Mouse (Mus musculus) myocyte (in vitro differentiated cells): Measurements from ENCODE around the gene Gm9821. TPM values are rescaled to one million over a fixed set of nuclear protein-coding genes. Genes with fewer than 3 reads are reported as not detected.

ENCODE experiments used
- H3K27me3 ChIP-seq: one replicate; pipeline ENCODE4 v1.6.1; 2011; ENCODE audit not compliant: control insufficient read depth, insufficient read depth, insufficient read length
- H3K36me3 ChIP-seq: one replicate; pipeline ENCODE4 v1.6.1; 2011; ENCODE audit not compliant: control insufficient read depth, insufficient read depth
- H3K4me2 ChIP-seq: one replicate; pipeline ENCODE4 v1.6.1; 2011; ENCODE audit warnings: low read depth, control low read depth
- H3K4me3 ChIP-seq: one replicate; pipeline ENCODE4 v1.5.1; 2011; ENCODE audit warnings: mild to moderate bottlenecking, control low read depth, moderate library complexity
- H3K79me2 ChIP-seq: one replicate; pipeline ENCODE4 v1.6.1; 2011; ENCODE audit not compliant: control insufficient read depth, insufficient read depth
- H3ac ChIP-seq: one replicate; pipeline ENCODE4 v1.6.1; 2011; ENCODE audit not compliant: control insufficient read depth, insufficient read length
- CEBPB ChIP-seq: IDR thresholded peaks from 2 replicates; pipeline ENCODE4 v1.6.1; 2011; ENCODE audit warnings: mild to moderate bottlenecking, moderate library complexity; ENCODE audit not compliant: poor library complexity, insufficient read depth, severe bottlenecking
- E2F4 ChIP-seq: IDR thresholded peaks from one replicate; pipeline ENCODE4 v1.6.1; 2011; ENCODE audit warnings: mild to moderate bottlenecking, control low read depth, moderate library complexity; ENCODE audit not compliant: insufficient read depth
- MAX ChIP-seq: IDR thresholded peaks from one replicate; pipeline ENCODE4 v1.6.1; 2011; ENCODE audit warnings: low read depth, mild to moderate bottlenecking, control low read depth
- MYOD1 ChIP-seq, 3 experiments: IDR thresholded peaks; one replicate each; pipeline ENCODE4 v1.6.1; 2011; ENCODE audit warnings: control low read depth in 2 of 3, low read depth in 2 of 3, mild to moderate bottlenecking in 2 of 3, moderate library complexity in 1 of 3; ENCODE audit not compliant: insufficient read length in 2 of 3, control insufficient read depth in 1 of 3
- MYOG ChIP-seq, 3 experiments: IDR thresholded peaks; one replicate each; pipeline ENCODE4 v1.6.1; 2011; ENCODE audit warnings: control low read depth in 2 of 3, low read depth in 2 of 3, mild to moderate bottlenecking in 2 of 3; ENCODE audit not compliant: insufficient read length in 2 of 3, control insufficient read depth in 1 of 3, insufficient read depth in 1 of 3
- POLR2A ChIP-seq: IDR thresholded peaks from one replicate; pipeline ENCODE4 v1.6.1; 2011; ENCODE audit warnings: low read depth, mild to moderate bottlenecking, control low read depth, moderate library complexity; ENCODE audit not compliant: insufficient read length
- POLR2AphosphoS2 ChIP-seq: IDR thresholded peaks from one replicate; pipeline ENCODE4 v1.6.1; 2011; ENCODE audit warnings: low read depth, control low read depth; ENCODE audit not compliant: insufficient read length
- REST ChIP-seq: IDR thresholded peaks from one replicate; pipeline ENCODE4 v1.6.1; 2011; ENCODE audit warnings: mild to moderate bottlenecking, control low read depth, moderate library complexity; ENCODE audit not compliant: insufficient read depth, insufficient read length
- SRF ChIP-seq: IDR thresholded peaks from one replicate; pipeline ENCODE4 v1.6.1; 2011; ENCODE audit warnings: low read depth; ENCODE audit not compliant: control insufficient read depth, insufficient read length
- TCF12 ChIP-seq: IDR thresholded peaks from one replicate; pipeline ENCODE4 v1.6.1; 2011; ENCODE audit warnings: mild to moderate bottlenecking, control low read depth; ENCODE audit not compliant: poor library complexity, insufficient read depth, severe bottlenecking
- TCF3 ChIP-seq: IDR thresholded peaks from one replicate; pipeline ENCODE4 v1.6.1; 2011; ENCODE audit warnings: low read depth, control low read depth; ENCODE audit not compliant: insufficient read length
- USF1 ChIP-seq: IDR thresholded peaks from one replicate; pipeline ENCODE4 v1.6.1; 2011; ENCODE audit warnings: low read depth, mild to moderate bottlenecking, control low read depth, moderate library complexity
- polyA plus RNA-seq: library from polyadenylated mRNA; unstranded; fragments of >200 nt; fragmentation: generic; extraction: Trizol; gene quantifications from one replicate; pipeline ENCODE4 v1.2.1, GENCODE M21; 2012; ENCODE audit warnings: missing spikeins

Gene Gm9821
- 4.7 TPM for polyA plus RNA-seq

DNA sequence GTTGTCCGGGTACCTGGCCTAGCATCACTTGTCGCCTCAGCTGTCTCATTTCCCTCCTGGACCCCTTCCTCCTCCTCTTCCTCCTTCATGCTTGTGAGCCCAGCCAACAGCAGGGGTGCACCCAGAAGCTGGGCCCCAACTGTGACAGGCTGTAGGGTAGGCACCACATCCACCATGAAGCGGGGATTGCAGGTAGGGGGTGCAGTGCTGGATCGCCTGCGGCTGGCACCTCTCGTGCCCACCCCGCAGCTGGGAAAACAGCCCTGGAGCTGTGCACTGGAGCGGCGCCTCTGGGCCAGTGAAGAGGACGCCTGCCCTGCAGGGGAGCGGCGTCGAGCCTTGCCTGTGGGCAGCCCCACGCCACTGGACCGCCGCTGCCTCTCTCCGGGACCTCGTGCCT lies at the start of gene Gm9821:
TSS of gene Gm9821 (plus strand) at position 221 of the 400 bp plus-strand sequence.
- peak within 1 kb of the TSS; percentile 73 for H3K4me2 ChIP-seq

GRCm38 (mm10) chr2:91897968-91898367 lies 47.5 kb upstream of the Gm9821 start:
- no peak overlapping the region for H3K4me2 ChIP-seq
- H3K79me2 ChIP-seq, result no peaks in the 10 kb centered on the region
- no peak overlapping the region for H3ac ChIP-seq
- H3K36me3 ChIP-seq, result peaks cover 10% of the 10 kb centered on the region
- H3K4me3 ChIP-seq, result no peak overlapping the region
- TF ChIP-seq TCF3 (no peak), REST (no peak), USF1 (no peak), MYOD1 (IDR thresholded peaks at IDR 0.05; ENCODE audit: control insufficient read depth in 1 of 3, insufficient read length in 2 of 3, low read depth in 2 of 3) (no peak), SRF (no peak), TCF12 (no peak), E2F4 (no peak)
- no peaks in the 10 kb centered on the region for H3K27me3 ChIP-seq

More for the DNA sequence above, at the start of gene Gm9821:
- Histone ChIP-seq H3K79me2 (peaks cover 16% of the 10 kb centered on the region), H3K36me3 (peaks cover 4% of the 10 kb centered on the region), H3K4me3 (no peak within 1 kb of the TSS), H3K27me3 (no peaks in the 10 kb centered on the region), H3ac (no peak within 1 kb of the TSS)
- TF ChIP-seq POLR2A (no peak), POLR2AphosphoS2 (no peak), MAX (no peak), USF1 (no peak), REST (no peak), TCF12 (no peak), MYOD1 (IDR thresholded peaks at IDR 0.05; ENCODE audit: control insufficient read depth in 1 of 3, insufficient read length in 2 of 3, low read depth in 2 of 3) (no peak), E2F4 (no peak), TCF3 (no peak), MYOG (IDR thresholded peaks at IDR 0.05; ENCODE audit: control insufficient read depth in 1 of 3, insufficient read depth in 1 of 3, insufficient read length in 2 of 3, low read depth in 2 of 3) (no peak)

DNA sequence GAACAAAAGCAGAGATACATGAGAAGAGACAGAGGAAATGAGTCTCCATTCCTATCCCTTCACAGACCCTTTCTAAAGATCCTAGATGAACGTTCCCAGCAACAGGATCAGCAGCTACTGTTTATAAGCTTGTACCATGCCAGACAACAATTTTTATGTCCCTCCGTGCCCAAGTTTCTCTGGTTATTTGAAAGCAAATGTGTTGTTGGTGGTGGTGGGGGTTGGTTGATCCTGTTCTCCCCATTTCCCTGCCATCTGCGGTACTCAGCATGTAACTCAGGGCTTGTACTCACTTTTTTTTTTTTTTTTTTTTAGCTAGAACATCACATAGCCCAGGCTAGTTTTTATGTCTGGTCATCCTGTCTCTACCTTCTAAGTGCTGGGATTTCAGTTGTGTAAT lies 46.4 kb upstream of the Gm9821 start:
- Histone ChIP-seq H3K36me3 (peaks cover 10% of the 10 kb centered on the region), H3K4me3 (no peak overlapping the region), H3ac (no peak overlapping the region), H3K4me2 (no peak overlapping the region), H3K27me3 (no peaks in the 10 kb centered on the region), H3K79me2 (no peaks in the 10 kb centered on the region)
- TF ChIP-seq REST (no peak), USF1 (no peak)

- Histone ChIP-seq H3K79me2 (no peaks in the 10 kb centered on the region), H3K4me2 (no peak overlapping the region), H3K27me3 (no peaks in the 10 kb centered on the region), H3K36me3 (peaks cover 10% of the 10 kb centered on the region), H3ac (no peak overlapping the region), H3K4me3 (no peak overlapping the region)
- TF ChIP-seq MYOD1 (IDR thresholded peaks at IDR 0.05; ENCODE audit: control insufficient read depth in 1 of 3, insufficient read length in 2 of 3, low read depth in 2 of 3), result no peak
- no peak for TF ChIP-seq MAX
- no peak for TF ChIP-seq REST
- no peak for TF ChIP-seq POLR2A
- TF ChIP-seq MYOG (IDR thresholded peaks at IDR 0.05; ENCODE audit: control insufficient read depth in 1 of 3, insufficient read depth in 1 of 3, insufficient read length in 2 of 3, low read depth in 2 of 3), result no peak
- TF ChIP-seq SRF, result no peak
- TF ChIP-seq TCF3, result no peak
- no peak for TF ChIP-seq TCF12
- TF ChIP-seq POLR2AphosphoS2, result no peak
- no peak for TF ChIP-seq E2F4
- no peak for TF ChIP-seq CEBPB
- TF ChIP-seq USF1, result no peak
Measured at GRCm38 (mm10) chr2:91900431-91900830, 45.1 kb upstream of the Gm9821 start.

DNA sequence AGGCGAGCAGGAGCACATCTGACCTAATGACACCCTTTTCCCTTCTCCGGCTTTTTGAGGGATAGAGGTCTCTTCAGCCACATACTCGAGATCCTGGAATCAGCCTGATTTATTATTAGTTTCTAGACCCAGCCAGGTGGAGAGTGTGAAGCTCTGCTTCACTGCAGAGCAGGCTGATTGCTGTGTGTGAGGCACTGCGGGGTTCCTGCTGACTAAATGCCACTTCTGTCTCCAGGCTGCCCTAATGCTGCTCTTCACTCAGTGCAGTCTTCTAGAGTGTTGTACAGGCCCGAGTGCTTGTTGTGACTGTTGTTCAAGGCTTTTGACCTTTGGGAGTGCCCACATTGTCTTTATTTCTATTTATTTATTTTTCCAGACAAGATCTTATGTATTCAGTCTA lies 43.2 kb upstream of the Gm9821 start:
- no peaks in the 10 kb centered on the region for H3K27me3 ChIP-seq
- TF ChIP-seq MAX (no peak), E2F4 (no peak), USF1 (no peak), POLR2A (no peak), MYOD1 (IDR thresholded peaks at IDR 0.05; ENCODE audit: control insufficient read depth in 1 of 3, insufficient read length in 2 of 3, low read depth in 2 of 3) (no peak), TCF12 (no peak), CEBPB (no peak), TCF3 (no peak), POLR2AphosphoS2 (no peak), MYOG (IDR thresholded peaks at IDR 0.05; ENCODE audit: control insufficient read depth in 1 of 3, insufficient read depth in 1 of 3, insufficient read length in 2 of 3, low read depth in 2 of 3) (no peak), REST (no peak), SRF (no peak)
- peaks cover 6% of the 10 kb centered on the region for H3K36me3 ChIP-seq
- H3K4me3 ChIP-seq, result no peak overlapping the region
- H3K4me2 ChIP-seq, result no peak overlapping the region
- H3ac ChIP-seq, result no peak overlapping the region
- no peaks in the 10 kb centered on the region for H3K79me2 ChIP-seq
